Mouse (Mus musculus) intestine, postnatal 0 days (tissue): Measurements from ENCODE around the gene Itga11. TPM values are rescaled to one million over a fixed set of nuclear protein-coding genes. Genes with fewer than 3 reads are reported as not detected.

Experiments
- ATAC-seq: fragments of 200-750 bp; cut with Nextera tagmentation; 2 replicates; pipeline ENCODE4 v1.8.0; 2017; ENCODE audit warnings: mild to moderate bottlenecking, moderate TSS enrichment, moderate library complexity
- H3K27ac ChIP-seq: fragments of 300-500 bp; sonication (generic); 2 replicates; pipeline ENCODE4 v1.5.1; 2014; ENCODE audit warnings: mild to moderate bottlenecking, low read depth, low read length, moderate library complexity
- H3K27me3 ChIP-seq: fragments of 300-500 bp; sonication (generic); replicated peaks from 2 replicates; pipeline ENCODE4 v1.6.1; 2014; ENCODE audit warnings: low read length, mixed read lengths; ENCODE audit not compliant: control insufficient read depth, insufficient read depth
- H3K36me3 ChIP-seq: fragments of 300-500 bp; sonication (generic); 2 replicates; pipeline ENCODE4 v1.6.1; 2014; ENCODE audit warnings: mild to moderate bottlenecking, moderate library complexity; ENCODE audit not compliant: control insufficient read depth, insufficient read depth
- H3K4me1 ChIP-seq: fragments of 300-500 bp; sonication (generic); replicated peaks from 2 replicates; pipeline ENCODE4 v1.6.1; 2014; ENCODE audit warnings: antibody characterized with exemption, low read length, mixed read lengths; ENCODE audit not compliant: control insufficient read depth, insufficient read depth
- H3K4me2 ChIP-seq: fragments of 300-500 bp; sonication (generic); replicated peaks from 2 replicates; pipeline ENCODE4 v1.6.1; 2014; ENCODE audit warnings: low read depth, mild to moderate bottlenecking, moderate library complexity
- H3K4me3 ChIP-seq: fragments of 300-500 bp; sonication (generic); 2 replicates; pipeline ENCODE4 v1.5.1; 2014; ENCODE audit warnings: low read depth, low read length
- H3K9ac ChIP-seq: fragments of 300-500 bp; sonication (generic); 2 replicates; pipeline ENCODE4 v1.6.1; 2014; ENCODE audit warnings: mild to moderate bottlenecking, low read depth, low read length
- H3K9me3 ChIP-seq: fragments of 300-500 bp; sonication (generic); 2 replicates; pipeline ENCODE4 v1.6.1; 2016; ENCODE audit warnings: mixed run types; ENCODE audit not compliant: control insufficient read depth
- CTCF ChIP-seq: sonication (generic); IDR thresholded peaks from 2 replicates; pipeline ENCODE4 v1.5.1; 2016; ENCODE audit warnings: low read depth, mild to moderate bottlenecking, control low read depth, antibody characterized with exemption, moderate library complexity
- WGBS: fragments of 180-500 bp; shearing (Covaris S2); extraction: QIAGEN DNeasy Blood & Tissue Kit; methylation state at CpG from one replicate; pipeline ENCODE4 v1.1.7; 2014; 5-methylcytosine and 5-hydroxymethylcytosine counted together
- polyA plus RNA-seq: library from polyadenylated mRNA; unstranded; fragments of >200 nt; fragmentation: Nextera tagmentation; extraction: Ambion mirVana; gene quantifications from 2 replicates; pipeline ENCODE4 v1.2.1, GENCODE M21; 2015

Itga11 gene
- polyA plus RNA-seq, 1 experiment from 2014 or later, result 0.46 TPM

DNA sequence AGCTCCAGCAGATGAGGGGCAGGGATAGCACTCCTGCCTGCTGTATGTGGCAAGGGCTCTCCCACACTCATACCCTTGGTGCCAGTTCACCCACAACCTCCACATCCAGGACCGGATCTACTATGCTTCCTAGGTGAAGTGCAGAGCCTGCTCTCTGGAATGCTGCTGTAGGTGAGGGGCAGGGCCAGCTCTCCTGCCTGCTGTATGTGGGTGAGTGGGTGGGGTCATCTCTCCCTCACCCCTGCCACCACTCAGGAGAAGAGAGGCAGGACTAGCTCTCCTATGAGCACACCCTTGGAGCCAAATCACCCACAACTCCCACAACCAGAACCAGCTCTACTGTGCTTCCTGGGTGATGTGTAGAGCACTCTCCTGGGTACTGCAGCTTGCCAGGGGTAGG is 2.5 kb upstream of the Itga11 start:
- H3K4me1 ChIP-seq, result 0 out of 2 replicates have a peak, but pooled peaks cover 2% of the 10 kb centered on the region
- H3K27ac ChIP-seq, result no peak overlapping the region
- no peaks in the 10 kb centered on the region for H3K9me3 ChIP-seq
- H3K27me3 ChIP-seq, result peaks cover 33% of the 10 kb centered on the region
- H3K36me3 ChIP-seq, result no peaks in the 10 kb centered on the region
- no peak overlapping the region for H3K4me3 ChIP-seq
- no peak for TF ChIP-seq CTCF
- no peak overlapping the region for H3K4me2 ChIP-seq
- WGBS, result 69% methylated on average over 1 of the region's 1 CpGs
- H3K9ac ChIP-seq, result no peak overlapping the region
- no peak for ATAC-seq

DNA sequence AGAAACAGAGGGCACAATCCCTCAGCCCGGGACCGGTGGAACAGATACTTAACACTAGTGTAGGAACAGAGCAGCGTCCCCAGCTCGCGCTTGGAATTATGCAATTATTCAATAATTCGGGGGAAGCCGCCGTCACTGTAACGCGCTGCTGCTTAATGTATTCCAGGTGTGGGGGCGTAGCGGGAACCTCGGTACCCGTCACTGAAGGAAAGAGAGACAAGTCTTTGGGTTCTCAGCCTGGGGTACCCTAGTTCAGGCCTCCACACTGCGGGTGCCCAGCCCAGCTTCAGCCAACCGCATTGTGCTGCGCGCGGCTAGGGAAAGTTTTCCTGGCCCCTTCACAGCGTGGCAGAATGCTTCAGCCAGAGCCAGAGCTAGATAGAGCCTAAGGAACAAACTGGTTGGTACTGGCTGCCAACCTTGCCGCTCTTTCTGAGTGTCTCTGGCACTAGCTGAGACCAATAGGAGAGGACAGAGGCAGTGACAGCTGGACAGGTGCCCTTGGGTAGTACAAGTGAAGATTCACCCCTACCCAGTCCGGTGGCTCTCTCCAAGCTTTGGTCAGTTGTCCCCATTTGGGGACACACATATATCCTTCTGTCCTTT is 1.0 kb downstream of the Itga11 start:
- H3K9ac ChIP-seq, result peak overlapping the region; percentile 5; the same call in 1 of the 2 replicates
- H3K4me3 ChIP-seq, result peak overlapping the region; percentile 41
- H3K4me2 ChIP-seq, result peak overlapping the region; percentile 64
- WGBS, result 10% methylated on average over 22 of the region's 22 CpGs
- H3K36me3 ChIP-seq, result no peaks in the 10 kb centered on the region
- no peak for ATAC-seq
- 0 out of 2 replicates have a peak, but pooled peaks cover 2% of the 10 kb centered on the region for H3K4me1 ChIP-seq
- peaks cover 33% of the 10 kb centered on the region for H3K27me3 ChIP-seq
- H3K27ac ChIP-seq, result no peak overlapping the region
- TF ChIP-seq CTCF, result no peak
- H3K9me3 ChIP-seq, result no peaks in the 10 kb centered on the region

- 74% methylated on average over 4 of the region's 4 CpGs for WGBS
- ATAC-seq, result no peak
- no peak for TF ChIP-seq CTCF
These were observed 1.8 kb downstream of the Itga11 start for GRCm38 (mm10) chr9:62679398-62679797.

DNA sequence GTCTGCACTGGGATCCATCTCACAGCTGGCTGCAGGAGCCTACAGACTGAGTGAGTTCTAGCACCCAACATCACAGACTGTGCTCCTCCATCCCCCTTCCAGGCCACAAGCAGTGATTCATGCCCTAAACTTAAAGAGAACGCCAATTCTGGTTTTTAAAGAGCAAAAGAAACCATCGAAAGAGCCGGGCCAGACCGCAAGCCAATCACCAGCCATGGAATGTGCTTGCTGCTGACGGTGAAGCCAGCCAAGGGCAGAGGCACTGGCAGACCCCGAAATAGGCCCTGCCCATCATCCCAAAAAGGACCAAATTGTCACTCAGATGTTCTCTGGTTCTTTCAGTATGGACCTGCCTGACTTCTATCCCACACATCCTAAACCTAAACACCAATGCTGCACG is 6.7 kb downstream of the Itga11 start:
- 84% methylated on average over 7 of the region's 7 CpGs for WGBS
- H3K36me3 ChIP-seq, result no peaks in the 10 kb centered on the region

More at GRCm38 (mm10) chr9:62679398-62679797, 1.8 kb downstream of the Itga11 start:
- H3K4me3 ChIP-seq, result no peak overlapping the region
- 0 out of 2 replicates have a peak, but pooled peaks cover 2% of the 10 kb centered on the region for H3K4me1 ChIP-seq
- H3K27ac ChIP-seq, result no peak overlapping the region
- H3K36me3 ChIP-seq, result no peaks in the 10 kb centered on the region
- no peak overlapping the region for H3K9ac ChIP-seq
- H3K4me2 ChIP-seq, result no peak overlapping the region
- no peaks in the 10 kb centered on the region for H3K9me3 ChIP-seq
- H3K27me3 ChIP-seq, result peaks cover 33% of the 10 kb centered on the region

DNA sequence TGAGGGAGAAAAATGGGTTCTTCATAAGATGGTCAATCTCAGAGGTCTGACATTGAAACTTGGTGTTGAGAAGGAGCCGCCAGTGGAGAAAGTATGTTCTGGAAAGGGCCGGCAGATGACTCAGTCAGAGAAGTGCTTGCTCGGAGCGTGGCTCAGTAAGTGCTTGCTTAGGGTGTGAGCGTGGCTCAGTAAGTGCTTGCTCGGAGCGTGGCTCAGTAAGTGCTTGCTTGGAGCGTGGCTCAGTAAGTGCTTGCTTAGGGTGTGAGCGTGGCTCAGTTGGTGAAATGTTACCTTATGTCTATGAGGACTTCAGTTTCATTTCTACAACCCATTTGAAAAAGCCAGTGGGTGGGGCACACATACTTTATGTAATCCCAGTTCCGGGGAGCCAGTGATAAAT is 12.1 kb downstream of the Itga11 start:
- no peak overlapping the region for H3K4me2 ChIP-seq

More for the DNA sequence above, 6.7 kb downstream of the Itga11 start:
- ATAC-seq, result no peak
- Histone ChIP-seq H3K27me3 (peaks cover 6% of the 10 kb centered on the region), H3K9ac (no peak overlapping the region), H3K27ac (no peak overlapping the region), H3K4me2 (no peak overlapping the region), H3K9me3 (no peaks in the 10 kb centered on the region), H3K4me1 (no peaks in the 10 kb centered on the region), H3K4me3 (no peak overlapping the region)
- no peak for TF ChIP-seq CTCF

GRCm38 (mm10) chr9:62694054-62694453 is 16.4 kb downstream of the Itga11 start:
- H3K9me3 ChIP-seq, result no peaks in the 10 kb centered on the region
- 71% methylated on average over 5 of the region's 5 CpGs for WGBS
- no peaks in the 10 kb centered on the region for H3K27me3 ChIP-seq
- no peaks in the 10 kb centered on the region for H3K36me3 ChIP-seq
- no peak overlapping the region for H3K9ac ChIP-seq
- no peak for ATAC-seq
- H3K4me1 ChIP-seq, result no peaks in the 10 kb centered on the region
- H3K4me3 ChIP-seq, result no peak overlapping the region
- H3K27ac ChIP-seq, result no peak overlapping the region
- H3K4me2 ChIP-seq, result no peak overlapping the region
- TF ChIP-seq CTCF, result no peak

More for the DNA sequence above, 12.1 kb downstream of the Itga11 start:
- WGBS, result 81% methylated on average over 10 of the region's 10 CpGs
- no peak for ATAC-seq
- TF ChIP-seq CTCF, result no peak
- Histone ChIP-seq H3K27me3 (no peaks in the 10 kb centered on the region), H3K4me1 (no peaks in the 10 kb centered on the region), H3K27ac (no peak overlapping the region), H3K9ac (no peak overlapping the region), H3K9me3 (no peaks in the 10 kb centered on the region), H3K36me3 (no peaks in the 10 kb centered on the region), H3K4me3 (no peak overlapping the region)
